Mouse (Mus musculus) adrenal gland, postnatal 0 days (tissue): ENCODE data around the gene Hsf4. TPM values are rescaled to one million over a fixed set of nuclear protein-coding genes. Genes with fewer than 3 reads are reported as not detected.

ENCODE experiments used
- microRNA-seq: library from miRNA; unstranded; fragments of <30 nt; microRNA quantifications from one replicate; pipeline ENCODE4, GENCODE M21; 2016; ENCODE audit warnings: borderline replicate concordance; ENCODE audit not compliant: insufficient number of aligned reads
- polyA plus RNA-seq: library from polyadenylated mRNA; unstranded; fragments of >200 nt; fragmentation: Nextera tagmentation; extraction: Ambion mirVana; gene quantifications from 2 replicates; pipeline ENCODE4 v1.2.1, GENCODE M21; 2015

Hsf4 gene
- 0.16 and 0.23 TPM in 2 replicates for polyA plus RNA-seq

DNA sequence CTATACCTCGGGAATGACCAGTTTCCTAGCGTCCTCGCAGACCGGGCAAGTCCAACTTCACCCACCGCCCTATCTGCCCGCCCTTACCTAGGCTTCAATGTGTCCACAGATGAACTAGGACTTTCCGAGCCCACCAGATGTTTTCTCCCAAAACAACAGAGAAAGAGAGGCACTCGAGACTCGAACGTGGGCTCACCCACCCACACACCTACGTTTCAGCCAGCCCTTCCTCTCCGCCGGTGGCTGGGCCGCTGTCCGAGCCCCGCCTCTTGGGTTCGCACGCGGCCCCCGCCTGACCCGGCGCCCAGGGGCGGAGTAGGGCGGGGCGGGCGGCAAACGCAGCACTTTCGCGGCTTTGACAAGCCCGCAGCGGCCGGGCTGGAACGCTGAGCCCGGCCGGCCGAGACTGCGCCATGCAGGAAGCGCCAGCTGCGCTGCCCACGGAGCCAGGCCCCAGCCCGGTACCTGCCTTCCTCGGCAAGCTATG lies at the start of gene Hsf4:
Hsf4 (plus strand) TSS at position 341 of the 487 bp plus-strand sequence.

DNA sequence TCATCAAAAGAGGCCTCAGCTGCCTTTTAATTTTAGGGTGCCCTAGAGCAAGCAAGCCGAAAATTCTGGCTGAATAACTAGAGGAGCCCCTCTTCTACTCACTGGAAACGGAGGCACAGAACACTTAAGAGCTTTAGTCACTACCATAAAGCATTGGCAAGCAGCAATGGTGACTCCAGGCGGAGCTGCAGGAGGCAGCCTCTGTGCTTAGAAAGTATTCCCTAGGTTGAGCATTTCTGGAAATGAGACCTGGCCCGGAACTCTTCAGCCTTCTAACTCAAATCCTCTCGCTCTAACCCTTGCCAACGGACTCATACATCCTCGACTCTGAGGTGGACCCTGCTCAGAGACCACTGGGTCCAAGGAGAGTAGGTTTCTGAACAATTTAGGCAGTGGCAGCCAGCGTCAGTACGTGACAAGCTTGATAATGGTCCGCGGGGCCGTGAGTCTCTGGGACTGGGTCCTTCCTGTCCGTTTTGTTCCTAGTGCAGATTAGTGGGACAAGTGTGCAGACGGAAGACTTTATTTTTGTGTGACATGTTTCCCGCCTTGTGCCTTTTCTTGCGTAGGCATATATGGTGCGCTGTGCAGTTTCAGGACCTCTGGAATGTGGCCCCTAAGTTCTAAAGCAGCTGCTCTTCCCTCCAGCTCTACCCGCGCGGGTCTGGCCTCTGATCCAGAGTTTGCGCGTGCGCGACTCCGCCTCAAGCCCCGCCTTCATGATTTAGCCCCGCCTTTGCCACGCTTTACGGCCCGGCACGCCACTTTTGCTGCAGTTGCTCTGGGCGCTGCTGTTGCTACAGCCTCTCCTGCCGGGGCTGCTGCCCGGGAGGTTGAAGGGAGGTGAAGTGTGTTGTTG lies 45.0 kb upstream of the Hsf4 start, which contains the start of gene D230025D16Rik:
D230025D16Rik (plus strand) TSS at position 733 of the 859 bp plus-strand sequence.

GRCm38 (mm10) chr8:105254966-105255350 lies 14.6 kb upstream of the Hsf4 start, which contains the start of gene B3gnt9:
TSS of gene B3gnt9 (minus strand) at chr8:105255153.

DNA sequence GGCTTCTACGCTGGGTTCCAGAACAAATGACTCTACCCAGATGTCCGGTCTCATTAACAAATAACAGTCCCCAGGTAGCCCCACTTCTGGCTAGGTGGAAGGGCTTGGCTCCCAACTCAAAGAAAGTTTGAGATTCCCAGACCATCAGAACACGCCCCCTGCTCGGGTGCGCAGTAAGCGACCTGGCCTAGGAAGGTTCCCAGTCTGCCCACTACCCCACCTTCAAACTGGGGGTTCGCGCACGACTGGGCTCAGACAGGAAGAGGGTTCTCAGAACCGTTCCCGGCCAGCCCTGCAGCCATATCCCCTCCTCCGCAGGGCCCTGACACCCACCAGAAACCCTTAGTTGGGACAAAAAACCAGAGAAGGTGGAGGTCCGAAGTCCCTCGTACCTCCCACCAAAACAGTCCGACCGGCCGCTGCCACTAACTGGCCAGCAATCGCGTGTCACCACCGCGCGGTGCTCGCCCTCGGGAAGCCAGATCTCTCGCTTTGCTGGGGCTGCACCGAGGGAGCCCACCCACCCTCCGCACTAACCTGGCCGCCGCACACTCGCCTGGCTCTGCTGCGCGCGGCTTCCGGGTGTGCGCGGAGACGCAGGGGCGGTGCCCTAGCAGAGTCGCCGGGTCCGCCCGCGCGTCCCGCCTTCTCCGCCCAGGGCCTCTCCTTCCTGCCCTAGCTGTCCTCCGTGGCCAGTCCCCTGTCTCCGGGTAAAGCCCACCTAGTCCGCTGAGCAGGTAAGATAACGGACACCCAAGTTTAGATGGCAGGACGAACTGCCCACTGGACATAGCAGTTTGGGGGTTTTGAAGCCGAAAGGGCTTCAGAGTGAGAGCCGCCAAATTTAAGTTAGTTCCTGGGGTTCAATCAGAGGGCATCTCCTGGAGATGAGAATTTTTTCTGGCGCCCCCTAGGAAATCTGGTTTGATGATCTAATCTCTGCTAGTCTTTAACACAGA lies 5.3 kb upstream of the Hsf4 start, which contains the start of the genes Tradd and Fbxl8:
Tradd (minus strand) TSS at position 586 of the 959 bp plus-strand sequence.
Fbxl8 (plus strand) TSS at position 625 of the 959 bp plus-strand sequence.

GRCm38 (mm10) chr8:105275840-105276239 lies 6.2 kb downstream of the Hsf4 start, which contains the start of gene Nol3:
TSS of gene Nol3 (plus strand) at chr8:105276140.

GRCm38 (mm10) chr8:105289805-105290460 lies 20.3 kb downstream of the Hsf4 start, which contains the start of gene 4931428F04Rik:
TSS of gene 4931428F04Rik (minus strand) at chr8:105289864.

GRCm38 (mm10) chr8:105295895-105296573 lies 26.4 kb downstream of the Hsf4 start, which contains the start of gene Exoc3l:
TSS of gene Exoc3l (minus strand) at chr8:105296101.

DNA sequence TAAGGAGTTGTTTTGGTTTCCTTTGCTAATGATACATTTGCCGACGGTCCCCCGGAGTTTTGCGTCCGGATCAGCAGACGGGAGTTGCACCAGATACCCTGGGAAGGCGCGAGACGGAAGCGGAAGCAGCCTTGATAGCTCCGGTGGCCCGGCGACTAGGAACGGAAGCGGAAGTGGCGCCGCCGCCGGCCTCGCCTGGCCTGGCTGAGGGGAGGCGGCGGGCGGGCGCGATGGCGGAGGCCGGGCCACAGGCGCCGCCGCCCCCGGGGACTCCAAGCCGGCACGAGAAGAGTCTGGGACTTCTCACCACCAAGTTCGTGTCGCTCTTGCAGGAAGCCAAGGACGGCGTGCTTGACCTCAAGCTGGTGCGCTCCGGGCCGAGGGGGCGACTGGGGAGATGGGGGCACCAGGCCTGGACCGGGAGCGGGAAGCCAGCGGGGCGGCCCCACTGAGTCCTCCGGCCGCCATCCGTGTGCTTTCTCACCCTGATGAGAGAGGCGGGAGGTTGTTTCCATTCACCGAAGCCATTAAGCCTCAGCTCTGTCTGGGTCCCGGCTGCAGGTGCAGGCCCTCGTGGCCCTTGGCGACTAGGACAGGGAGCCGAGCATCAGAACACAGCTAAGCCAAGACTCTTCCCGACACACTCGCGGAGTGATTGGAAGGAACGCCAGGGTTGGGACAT lies 28.1 kb downstream of the Hsf4 start, which contains the start of gene E2f4:
E2f4 (plus strand) TSS at position 153 of the 682 bp plus-strand sequence.

GRCm38 (mm10) chr8:105305211-105306145 lies 35.9 kb downstream of the Hsf4 start, which contains the start of gene Elmo3:
TSS of gene Elmo3 (plus strand) at chr8:105305601.

Small RNAs within 50 kb of the gene (microRNA-seq; reads per million reads assigned to microRNA genes)
- gene Gm27320 (not detected), gene Mir328 (268 reads per million, percentile 57 among the genes with 10 or more reads in this experiment)

Other genes with a start within 250 kb of the Hsf4 start
- gene Ces3a, start 221.2 kb upstream of the Hsf4 start, polyA plus RNA-seq: 1.4 and 1.5 TPM in 2 replicates
- not detected in 2 replicates for gene Ces3b, start 186.0 kb upstream of the Hsf4 start, polyA plus RNA-seq
- gene Ces4a, start 138.0 kb upstream of the Hsf4 start, polyA plus RNA-seq: not detected in 2 replicates
- gene Cbfb, start 99.1 kb upstream of the Hsf4 start, polyA plus RNA-seq: 46.7 and 52.1 TPM in 2 replicates
- 15.0 and 24.6 TPM in 2 replicates for gene D230025D16Rik, start 44.7 kb upstream of the Hsf4 start, polyA plus RNA-seq
- 18.4 and 28.4 TPM in 2 replicates for gene B3gnt9, start 14.6 kb upstream of the Hsf4 start, polyA plus RNA-seq
- 26.7 and 34.2 TPM in 2 replicates for gene Tradd, start 5.2 kb upstream of the Hsf4 start, polyA plus RNA-seq
- 1.5 and 2.9 TPM in 2 replicates for gene Fbxl8, start 5.2 kb upstream of the Hsf4 start, polyA plus RNA-seq
- gene Nol3, start 6.3 kb downstream of the Hsf4 start, polyA plus RNA-seq: 1.3 and 3.5 TPM in 2 replicates
- 4.5 and 7.9 TPM in 2 replicates for gene 4931428F04Rik, start 20.1 kb downstream of the Hsf4 start, polyA plus RNA-seq
- gene Exoc3l, start 26.3 kb downstream of the Hsf4 start, polyA plus RNA-seq: 6.5 and 16.8 TPM in 2 replicates
- 37.7 and 47.4 TPM in 2 replicates for gene E2f4, start 27.9 kb downstream of the Hsf4 start, polyA plus RNA-seq
- gene Elmo3, start 35.8 kb downstream of the Hsf4 start, polyA plus RNA-seq: 4.0 and 8.4 TPM in 2 replicates
- gene Lrrc29, start 56.5 kb downstream of the Hsf4 start, polyA plus RNA-seq: 5.5 and 9.6 TPM in 2 replicates
- 154 and 181 TPM in 2 replicates for gene Tmem208, start 56.6 kb downstream of the Hsf4 start, polyA plus RNA-seq
- gene Fhod1, start 78.2 kb downstream of the Hsf4 start, polyA plus RNA-seq: 1.1 and 1.2 TPM in 2 replicates
- 0.87 and 0.96 TPM in 2 replicates for gene Slc9a5, start 79.0 kb downstream of the Hsf4 start, polyA plus RNA-seq
- 0.07 and 0.09 TPM in 2 replicates for gene Plekhg4, start 103.5 kb downstream of the Hsf4 start, polyA plus RNA-seq
- gene Kctd19, start 143.7 kb downstream of the Hsf4 start, polyA plus RNA-seq: 0.09 and 0.12 TPM in 2 replicates
- 1.5 and 2.0 TPM in 2 replicates for gene Lrrc36, start 143.8 kb downstream of the Hsf4 start, polyA plus RNA-seq
- gene Tppp3, start 201.7 kb downstream of the Hsf4 start, polyA plus RNA-seq: 223 and 469 TPM in 2 replicates
- 23.7 and 25.9 TPM in 2 replicates for gene Zdhhc1, start 227.1 kb downstream of the Hsf4 start, polyA plus RNA-seq
- 2.4 and 3.1 TPM in 2 replicates for gene Hsd11b2, start 249.0 kb downstream of the Hsf4 start, polyA plus RNA-seq